Mouse (Mus musculus) B cell, adult (primary cell): Measurements from ENCODE around the gene Rgs12. TPM values are rescaled to one million over a fixed set of nuclear protein-coding genes. Genes with fewer than 3 reads are reported as not detected.

Source experiments
- total RNA-seq: library from RNA; stranded (reverse); gene quantifications from 4 replicates; pipeline ENCODE4 v1.2.4, GENCODE M21; 2023; ENCODE audit not compliant: inconsistent age

The Rgs12 gene
- 2.0 to 7.0 TPM (median 2.6 TPM) in 4 replicates for total RNA-seq

DNA sequence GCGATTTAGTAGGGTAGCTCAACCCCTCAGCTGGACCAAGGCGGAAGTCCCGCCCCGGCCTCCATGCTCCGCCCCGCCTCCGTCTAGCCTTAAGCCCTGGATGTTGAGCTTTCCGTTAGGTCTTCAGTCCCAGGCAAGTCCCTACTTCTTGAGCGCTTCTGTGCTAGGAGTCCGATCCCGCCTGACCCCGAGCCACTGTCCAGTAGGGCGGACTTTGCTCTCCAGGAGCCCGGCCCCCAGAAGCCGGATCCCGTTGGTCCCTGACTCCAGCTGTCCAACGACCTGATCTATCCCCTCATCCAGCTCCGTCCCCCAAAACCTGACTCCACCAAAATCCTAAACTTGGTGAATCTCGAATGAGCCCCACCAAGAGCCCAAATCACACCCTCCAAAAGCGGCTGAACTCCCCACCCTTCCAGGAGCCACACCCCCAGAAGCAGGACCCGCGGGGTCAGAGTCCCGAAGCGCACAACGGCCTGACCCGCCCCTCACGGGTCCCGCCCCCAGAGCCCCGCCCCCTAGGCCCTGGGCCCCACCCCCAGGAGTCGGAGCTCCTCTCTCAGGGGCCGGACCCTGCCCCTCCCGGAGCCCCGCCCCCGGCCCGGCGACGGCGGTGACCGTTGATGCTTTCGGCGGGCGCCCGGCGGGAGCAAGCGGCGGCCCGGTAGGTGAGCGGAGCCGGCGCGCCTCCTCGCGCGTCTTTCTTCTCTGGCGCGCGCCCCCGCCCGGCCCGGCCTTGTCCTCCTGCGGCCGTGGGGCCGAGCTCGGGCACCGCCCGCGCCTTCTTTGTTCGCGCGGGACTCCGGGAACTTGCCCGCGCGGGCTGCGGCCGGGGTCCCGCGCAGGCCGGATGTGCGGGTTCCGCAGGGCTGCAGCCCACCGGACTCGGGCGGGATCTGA is at the start of gene Rgs12:
Gene Rgs12, plus strand, starts transcription at position 585 of the 900 bp plus-strand sequence.

DNA sequence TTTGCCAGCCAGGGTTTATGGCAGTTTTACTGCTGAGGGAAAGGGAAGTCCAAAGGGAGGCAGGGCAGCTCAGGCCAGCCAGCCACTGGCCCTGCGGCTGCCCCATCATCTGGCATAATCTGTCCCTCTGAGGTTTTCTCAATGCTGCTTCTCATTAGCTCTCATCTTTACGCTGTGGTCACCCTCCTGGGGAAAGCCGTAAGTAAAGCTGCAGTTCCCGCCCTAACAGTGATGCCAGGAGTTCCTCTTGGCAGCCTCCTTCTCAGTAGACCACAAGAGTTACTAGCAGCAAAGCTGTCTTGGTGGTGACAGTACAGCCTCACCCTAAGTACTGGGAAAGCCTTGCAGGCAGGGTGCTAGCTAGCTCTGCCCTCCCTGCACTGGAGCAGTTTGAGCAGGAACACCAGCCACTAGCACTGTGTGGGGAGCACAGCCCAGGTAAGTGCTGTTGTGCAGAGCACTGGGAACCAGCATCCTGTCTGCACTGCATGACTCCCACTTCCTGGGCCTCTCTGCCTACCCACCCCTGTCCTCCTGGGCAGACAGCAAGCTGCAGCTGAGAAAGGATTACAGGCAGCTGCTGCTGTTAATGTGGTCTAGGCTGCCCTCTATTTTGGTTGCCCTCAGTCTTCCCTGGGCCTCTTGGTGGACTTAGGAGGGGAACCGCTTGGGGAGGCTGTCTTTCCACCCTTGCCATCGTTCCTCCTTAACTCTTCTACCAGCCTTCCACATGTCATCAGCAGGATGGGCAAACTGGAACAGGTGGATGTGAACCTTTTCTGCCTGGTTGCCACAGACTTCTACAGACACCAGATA is 41.1 kb upstream of the Rgs12 start, which contains the start of gene Msantd1:
Gene Msantd1, plus strand, starts transcription at position 103 of the 816 bp plus-strand sequence.

GRCm38 (mm10) chr5:35041268-35041829 is 92.1 kb downstream of the Rgs12 start, which contains the start of gene Hgfac:
Gene Hgfac, plus strand, starts transcription at chr5:35041509.

DNA sequence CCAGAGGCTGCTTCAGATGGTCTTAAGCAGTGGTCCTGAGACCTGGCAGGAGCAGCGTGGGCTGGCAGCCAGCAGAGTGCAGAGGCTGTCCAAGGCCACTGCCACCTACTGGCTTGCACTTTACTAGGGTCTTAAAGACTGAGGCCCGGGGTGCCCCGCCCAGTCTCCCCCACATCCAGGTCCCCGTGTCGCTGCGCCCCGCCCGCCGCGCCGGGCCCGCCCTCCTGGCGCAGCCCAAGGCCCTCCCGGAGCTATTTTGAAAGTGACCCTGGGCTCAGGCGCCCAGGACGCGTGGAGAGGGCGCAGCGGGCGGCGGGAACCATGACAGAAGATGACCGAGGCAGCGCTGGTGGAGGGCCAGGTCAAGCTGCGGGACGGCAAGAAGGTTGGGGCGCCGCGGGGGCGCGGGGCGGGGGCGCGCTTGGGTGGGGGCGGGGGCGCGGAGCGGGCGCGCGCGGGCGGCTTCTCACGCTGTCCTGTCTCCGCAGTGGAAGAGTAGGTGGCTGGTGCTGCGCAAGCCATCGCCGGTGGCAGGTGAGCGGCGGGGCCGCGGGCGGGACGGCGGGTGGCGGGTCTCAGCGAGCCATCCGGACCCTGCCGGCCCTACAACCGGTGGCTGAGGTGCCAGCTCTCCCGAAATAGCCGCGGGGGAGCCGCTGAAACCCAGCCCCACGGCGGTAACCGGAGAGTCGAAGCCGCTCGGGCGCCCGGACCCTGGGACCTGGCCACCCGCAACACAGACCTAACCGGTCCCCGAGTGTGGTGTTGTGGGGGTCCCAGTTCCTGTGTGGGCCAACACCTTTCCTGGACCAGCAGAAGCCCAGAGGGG is 107.6 kb downstream of the Rgs12 start, which contains the start of gene Dok7:
Gene Dok7, plus strand, starts transcription at position 163 of the 829 bp plus-strand sequence.

Other genes with a start within 250 kb of the Rgs12 start
- 48.3 to 53.6 TPM (median 51.2 TPM) in 4 replicates for gene Htt, start 187.7 kb upstream of the Rgs12 start, total RNA-seq
- gene Msantd1, start 41.4 kb upstream of the Rgs12 start, total RNA-seq, result 2.1 to 2.9 TPM (median 2.5 TPM) in 4 replicates
- gene Hgfac, start 92.1 kb downstream of the Rgs12 start, total RNA-seq, result 0.48 to 0.72 TPM in 2 of 4 replicates, not detected in the others
- not detected in 4 replicates for gene Dok7, start 107.3 kb downstream of the Rgs12 start, total RNA-seq
- gene Lrpap1, start 156.3 kb downstream of the Rgs12 start, total RNA-seq, result 38.7 to 51.4 TPM (median 39.1 TPM) in 4 replicates